Mouse (Mus musculus) liver, adult 10 weeks (tissue): ENCODE data around the gene Gm17332. TPM values are rescaled to one million over a fixed set of nuclear protein-coding genes. Genes with fewer than 3 reads are reported as not detected.

Experiments used
- polyA plus RNA-seq: library from polyadenylated mRNA; stranded (reverse); fragments of 350-450 nt; fragmentation: Illumina TruSeq; extraction: RNeasy Lipid Tissue Mini Kit (QIAGEN cat#74804); gene quantifications from one replicate; pipeline ENCODE4 v1.2.3, GENCODE M21; 2014; ENCODE audit warnings: low read depth, low replicate concordance

The Gm17332 gene
- not detected for polyA plus RNA-seq

GRCm38 (mm10) chr11:31182362-31182761, at the start of gene Gm17332:
Gene Gm17332 (minus strand): TSS chr11:31182462.

Other genes starting within 250 kb of the Gm17332 start
- gene Erlec1, start 228.1 kb downstream of the Gm17332 start, polyA plus RNA-seq: 78.4 TPM
- gene Chac2, start 196.1 kb downstream of the Gm17332 start, polyA plus RNA-seq: 133 TPM
- gene Stc2, start 187.6 kb upstream of the Gm17332 start, polyA plus RNA-seq: 0.32 TPM